Mouse (Mus musculus) macrophage (primary cell): ENCODE data around the gene Tmem120a. TPM values are rescaled to one million over a fixed set of nuclear protein-coding genes. Genes with fewer than 3 reads are reported as not detected.
A peak's percentile ranks its signal among the peaks of the same experiment; 100 is the strongest.

Experiments
- H3K27ac ChIP-seq: fragments of 350-480 bp; formaldehyde crosslinking; 2 replicates; pipeline ENCODE4 v1.9.0; 2021
- H3K36me3 ChIP-seq: fragments of 350-480 bp; formaldehyde crosslinking; 2 replicates; pipeline ENCODE4 v1.9.0; 2021; ENCODE audit errors: inconsistent target
- H3K4me3 ChIP-seq: fragments of 350-480 bp; formaldehyde crosslinking; 2 replicates; pipeline ENCODE4 v1.9.0; 2021; ENCODE audit errors: inconsistent target
- H3K79me2 ChIP-seq: fragments of 350-480 bp; formaldehyde crosslinking; 2 replicates; pipeline ENCODE4 v1.9.0; 2021; ENCODE audit errors: inconsistent target
- WGBS: methylation state at CpG from one replicate; pipeline ENCODE4 v1.1.7; 2026; ENCODE audit warnings: inconsistent platforms; ENCODE audit not compliant: missing documents; 5-methylcytosine and 5-hydroxymethylcytosine counted together
- polyA plus RNA-seq: library from polyadenylated mRNA; stranded (reverse); fragments of 250-400 nt; gene quantifications from 3 replicates; pipeline ENCODE4 v1.2.4, GENCODE M21; 2018; ENCODE audit warnings: inconsistent platforms

Tmem120a gene
- polyA plus RNA-seq, 1 experiment from 2014 or later = 42.6 TPM

DNA sequence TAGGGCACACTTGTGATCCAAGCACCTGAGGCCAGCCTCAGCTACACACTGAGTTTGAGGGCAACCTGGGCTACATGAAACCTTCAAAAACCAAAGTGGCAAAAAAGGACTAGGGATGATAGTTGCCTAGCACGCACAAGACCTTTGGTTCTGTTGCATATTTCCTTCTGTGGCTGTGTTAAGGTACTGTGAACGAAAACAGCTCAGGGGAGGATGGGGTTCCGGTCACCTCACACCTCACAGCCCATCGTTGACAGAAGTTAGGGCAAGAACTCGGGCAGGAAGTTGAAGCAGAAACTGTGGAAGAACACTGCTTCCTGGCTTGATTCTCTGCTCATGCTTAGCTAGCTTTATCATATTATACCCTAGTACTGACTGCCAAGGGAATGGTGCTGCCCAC, 34.5 kb downstream of the Tmem120a start:
- Histone ChIP-seq H3K79me2 (peaks cover 87% of the 10 kb centered on the region), H3K4me3 (no peak overlapping the region), H3K27ac (peak overlapping the region; percentile 97), H3K36me3 (peaks cover 10% of the 10 kb centered on the region; the same call in 1 of the 2 replicates)
- WGBS = 85% methylated on average over 5 of the region's 5 CpGs

DNA sequence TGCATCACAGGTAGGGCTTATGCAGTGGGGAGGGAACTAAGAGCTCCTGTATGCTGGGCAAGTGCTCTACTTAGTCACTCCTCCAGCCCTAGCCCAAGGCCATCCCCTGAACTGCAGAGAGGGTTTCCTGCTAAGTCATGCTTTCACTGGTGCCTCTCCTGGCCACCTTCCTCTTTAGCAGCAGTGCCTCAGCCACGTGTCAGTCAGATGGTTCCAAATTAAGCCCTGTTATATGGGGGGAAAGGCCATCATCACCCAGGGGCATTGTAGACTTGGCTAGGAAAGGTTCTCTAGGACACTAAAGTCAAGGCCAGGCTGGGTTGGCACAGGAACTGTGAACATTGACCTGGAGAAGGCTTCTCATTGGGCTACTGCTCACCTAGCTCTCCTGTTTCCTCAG, 36.4 kb downstream of the Tmem120a start:
- Histone ChIP-seq H3K4me3 (no peak overlapping the region), H3K36me3 (peaks cover 10% of the 10 kb centered on the region; the same call in 1 of the 2 replicates), H3K79me2 (peaks cover 88% of the 10 kb centered on the region), H3K27ac (peak overlapping the region; percentile 98)
- 0% methylated on average over 1 of the region's 1 CpGs for WGBS

DNA sequence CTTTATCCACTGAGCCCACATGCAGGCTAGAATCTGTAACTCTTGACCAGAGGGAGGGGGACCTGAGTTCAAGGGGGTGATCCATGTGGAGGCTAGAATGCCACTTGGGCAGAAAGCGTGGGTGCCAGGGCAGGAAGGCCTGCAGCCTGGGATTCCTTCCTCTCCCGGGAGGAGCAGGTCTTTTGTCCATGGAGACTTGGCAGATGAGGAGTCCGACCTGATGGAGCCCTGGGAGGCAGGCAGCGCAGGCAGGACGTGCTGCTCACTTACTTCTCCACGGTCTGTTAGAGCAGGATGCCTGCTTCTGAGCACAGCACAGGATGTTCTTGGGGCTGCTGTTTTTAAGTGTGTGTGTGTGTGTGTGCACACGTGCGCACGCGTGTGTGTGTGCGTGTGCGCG, 37.2 kb downstream of the Tmem120a start:
- Histone ChIP-seq H3K79me2 (peaks cover 80% of the 10 kb centered on the region), H3K36me3 (peaks cover 10% of the 10 kb centered on the region; the same call in 1 of the 2 replicates), H3K27ac (peak overlapping the region; percentile 98), H3K4me3 (no peak overlapping the region)
- WGBS = 95% methylated on average over 13 of the region's 13 CpGs

DNA sequence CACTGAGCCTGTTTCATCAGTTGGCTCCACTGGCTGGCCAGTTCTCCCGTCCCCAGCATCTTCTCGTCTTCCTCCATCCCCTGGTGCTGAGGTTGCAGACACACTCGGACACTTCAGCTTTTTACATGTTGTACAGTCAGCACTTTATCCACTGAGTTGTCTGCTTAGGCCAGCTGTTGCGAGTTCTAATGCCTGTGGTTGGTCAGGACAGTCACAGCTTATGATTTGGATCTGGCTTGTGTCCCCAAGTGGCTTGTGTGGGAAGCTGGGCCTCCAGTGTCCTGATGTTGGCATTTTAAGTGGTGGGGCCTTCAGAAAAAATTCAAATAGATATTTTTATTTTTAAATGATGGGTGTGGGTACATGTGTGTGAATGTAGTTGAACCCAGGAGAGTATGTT, 38.9 kb downstream of the Tmem120a start:
- 23% methylated on average over 4 of the region's 4 CpGs for WGBS
- no peak overlapping the region for H3K4me3 ChIP-seq
- H3K79me2 ChIP-seq = peaks cover 85% of the 10 kb centered on the region
- H3K36me3 ChIP-seq = peaks cover 22% of the 10 kb centered on the region; the same call in 1 of the 2 replicates
- H3K27ac ChIP-seq = peak overlapping the region; percentile 98

DNA sequence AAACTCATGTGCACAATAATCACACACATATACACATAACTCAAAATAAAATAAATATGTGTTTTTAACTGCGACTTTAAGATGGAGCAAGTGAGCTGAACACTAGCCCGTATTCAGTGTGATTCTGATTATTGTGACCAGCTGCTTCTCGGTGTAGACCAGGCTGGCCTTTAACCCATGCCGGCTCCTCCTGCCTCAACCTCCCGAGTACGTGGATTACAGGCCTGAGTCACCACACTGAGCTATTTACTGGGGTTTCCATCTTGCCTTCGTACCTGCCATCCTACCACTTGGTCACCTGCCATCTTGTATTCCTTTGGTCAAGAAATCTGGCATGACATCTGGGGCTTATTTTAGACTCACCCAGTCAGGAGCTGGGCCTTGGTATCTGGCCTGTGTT, 40.8 kb downstream of the Tmem120a start:
- 95% methylated on average over 7 of the region's 7 CpGs for WGBS
- peaks cover 25% of the 10 kb centered on the region; the same call in 1 of the 2 replicates for H3K36me3 ChIP-seq
- H3K27ac ChIP-seq = peak overlapping the region; percentile 98
- peaks cover 85% of the 10 kb centered on the region for H3K79me2 ChIP-seq
- H3K4me3 ChIP-seq = no peak overlapping the region

DNA sequence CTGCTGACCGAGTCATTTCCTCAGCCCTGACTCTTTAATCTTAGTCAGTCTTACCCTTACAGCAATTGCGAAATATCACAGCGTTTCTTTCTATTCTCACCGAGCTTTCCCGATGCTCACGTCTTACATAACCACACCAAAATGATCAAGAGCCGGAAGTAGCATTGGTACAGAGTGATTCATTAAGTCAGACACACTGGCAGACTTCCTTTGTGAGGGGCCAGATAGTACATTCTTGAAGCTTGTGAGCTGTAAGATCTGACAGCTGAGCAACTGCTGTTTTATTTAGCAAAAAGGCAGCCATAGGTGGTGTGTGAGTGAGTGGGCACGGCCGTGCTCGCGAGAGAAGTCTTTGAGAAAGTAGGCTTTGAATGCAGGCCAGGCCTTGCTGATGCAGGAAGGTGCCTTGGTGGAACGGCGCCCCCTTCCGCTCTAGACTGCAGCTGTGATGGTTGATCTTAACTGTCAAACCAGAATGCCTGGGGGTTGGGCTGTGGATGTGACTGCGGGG, 41.5 kb downstream of the Tmem120a start:
- Histone ChIP-seq H3K4me3 (no peak overlapping the region), H3K79me2 (peaks cover 87% of the 10 kb centered on the region), H3K36me3 (peaks cover 27% of the 10 kb centered on the region; the same call in 1 of the 2 replicates), H3K27ac (peak overlapping the region; percentile 98)
- under 1% methylated on average over 15 of the region's 15 CpGs for WGBS

DNA sequence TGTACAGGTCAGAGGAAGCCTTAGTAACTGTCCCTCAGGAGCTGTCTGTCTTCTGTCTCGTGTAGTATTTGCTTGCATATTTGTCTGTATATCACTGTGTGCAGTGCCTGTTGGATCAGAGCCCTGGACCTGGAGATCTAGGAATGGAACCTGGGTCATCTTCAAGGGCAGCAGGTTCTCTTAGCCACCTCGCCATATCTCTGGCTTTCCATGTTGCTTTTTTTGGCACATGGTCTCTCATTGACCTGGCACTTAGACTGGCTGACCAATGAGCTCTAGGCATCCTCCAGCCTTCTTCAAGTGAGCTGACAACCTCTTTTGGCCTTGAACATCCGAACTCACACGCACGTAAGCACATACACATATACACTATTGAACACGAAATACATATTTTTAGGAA, 42.1 kb downstream of the Tmem120a start:
- WGBS = 44% methylated on average over 6 of the region's 6 CpGs
- Histone ChIP-seq H3K4me3 (no peak overlapping the region), H3K36me3 (peaks cover 33% of the 10 kb centered on the region; the same call in 1 of the 2 replicates), H3K27ac (peak overlapping the region; percentile 98), H3K79me2 (peaks cover 93% of the 10 kb centered on the region)

DNA sequence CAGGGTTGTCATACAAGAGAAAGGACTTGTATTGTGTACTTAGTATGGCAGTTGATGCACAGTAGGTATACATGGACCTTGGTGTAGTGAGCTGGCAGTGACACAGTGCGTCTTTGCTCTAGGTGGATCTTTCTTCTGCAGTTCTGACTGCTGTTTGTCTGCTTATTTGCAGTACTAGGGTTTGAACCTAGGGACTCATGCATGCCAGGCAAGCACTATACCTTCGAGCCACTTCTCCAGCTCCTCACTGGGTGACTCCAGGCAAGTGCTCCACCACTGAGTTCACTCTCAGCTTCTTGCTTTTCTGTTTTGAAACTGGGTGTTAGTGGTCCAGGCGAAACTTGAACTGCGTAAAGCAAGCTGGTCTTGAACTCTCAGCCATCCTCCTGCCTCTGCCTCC, 42.6 kb downstream of the Tmem120a start:
- Histone ChIP-seq H3K27ac (peak overlapping the region; percentile 98), H3K79me2 (peaks cover 93% of the 10 kb centered on the region), H3K4me3 (no peak overlapping the region), H3K36me3 (peaks cover 28% of the 10 kb centered on the region; the same call in 1 of the 2 replicates)
- WGBS = 96% methylated on average over 4 of the region's 4 CpGs

DNA sequence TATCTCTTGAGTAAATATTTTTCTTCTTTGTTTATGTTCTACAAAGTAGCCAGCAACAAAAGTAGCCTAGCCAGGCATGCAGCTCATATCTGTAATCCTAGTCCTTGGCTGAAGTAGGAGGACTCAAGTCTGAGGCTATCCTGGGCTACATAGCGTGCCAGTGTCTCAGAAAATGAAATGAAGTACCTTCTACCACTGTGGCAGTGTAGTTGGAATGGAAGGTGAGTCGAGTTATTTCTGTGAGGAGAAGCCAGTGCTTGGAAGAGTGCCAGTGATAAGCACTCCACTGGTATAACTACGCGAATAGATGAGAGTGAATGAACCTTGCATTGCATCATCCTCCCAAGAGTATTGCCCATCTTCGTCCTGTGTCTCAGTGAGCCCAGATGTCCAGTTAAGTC, 46.5 kb downstream of the Tmem120a start:
- H3K79me2 ChIP-seq = peaks cover 94% of the 10 kb centered on the region
- WGBS = 87% methylated on average over 5 of the region's 5 CpGs
- no peak overlapping the region for H3K4me3 ChIP-seq
- peaks cover 23% of the 10 kb centered on the region; the same call in 1 of the 2 replicates for H3K36me3 ChIP-seq
- no peak overlapping the region for H3K27ac ChIP-seq

DNA sequence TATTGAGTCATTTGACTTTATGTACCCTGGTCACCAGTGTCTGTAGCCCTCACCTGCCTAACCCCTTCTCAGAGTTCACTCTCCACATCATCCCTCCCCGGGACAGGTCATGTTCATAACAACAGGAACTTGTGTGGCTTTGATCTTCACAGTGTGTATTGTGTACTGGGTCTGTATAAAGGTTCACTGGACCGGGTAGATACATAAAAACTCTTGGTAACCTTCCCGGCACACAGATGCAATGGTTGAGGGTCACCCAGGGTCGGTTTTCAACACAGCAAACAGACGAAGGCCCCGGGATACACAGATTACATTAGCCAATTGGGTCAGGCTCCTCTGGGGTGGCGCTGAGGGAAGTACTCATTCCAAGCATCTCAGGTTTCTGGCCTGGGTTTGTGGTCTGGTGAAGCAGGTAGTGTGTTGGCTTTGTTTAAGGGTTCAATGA, 48.9 kb downstream of the Tmem120a start:
- Histone ChIP-seq H3K36me3 (peaks cover 10% of the 10 kb centered on the region; the same call in 1 of the 2 replicates), H3K4me3 (no peak overlapping the region), H3K79me2 (peaks cover 100% of the 10 kb centered on the region), H3K27ac (no peak overlapping the region)
- WGBS = 71% methylated on average over 7 of the region's 7 CpGs

DNA sequence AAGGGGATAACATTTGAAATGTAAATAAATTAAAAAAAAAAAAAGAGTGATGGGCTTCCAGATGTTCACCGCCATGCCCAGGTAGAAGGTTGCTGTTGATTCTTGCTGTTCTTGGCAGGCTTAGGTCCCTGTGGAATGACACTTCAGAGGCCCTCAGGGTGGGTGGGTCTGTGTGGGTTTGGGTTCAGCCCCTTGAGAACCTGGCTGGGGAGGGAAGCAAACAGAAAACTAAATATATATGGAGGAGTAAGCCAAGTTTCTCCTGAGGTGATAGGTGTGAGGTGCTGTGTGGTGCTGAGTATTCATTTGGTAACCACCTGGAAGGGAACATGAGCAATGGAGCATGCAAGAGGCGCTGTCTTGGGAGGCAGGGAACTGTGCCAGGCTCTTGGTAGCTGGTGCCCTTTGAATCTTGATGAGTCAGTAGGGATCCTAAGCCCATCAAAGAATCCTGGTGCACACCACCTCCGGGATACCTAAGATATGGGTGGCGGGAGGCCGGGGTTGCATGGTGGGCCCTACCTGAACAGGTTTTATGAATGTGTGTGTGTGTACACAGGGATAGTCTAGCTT, 50.9 kb downstream of the Tmem120a start:
- peaks cover 8% of the 10 kb centered on the region; the same call in 1 of the 2 replicates for H3K36me3 ChIP-seq
- WGBS = 98% methylated on average over 5 of the region's 5 CpGs
- H3K4me3 ChIP-seq = no peak overlapping the region
- no peak overlapping the region for H3K27ac ChIP-seq
- peaks cover 94% of the 10 kb centered on the region for H3K79me2 ChIP-seq

DNA sequence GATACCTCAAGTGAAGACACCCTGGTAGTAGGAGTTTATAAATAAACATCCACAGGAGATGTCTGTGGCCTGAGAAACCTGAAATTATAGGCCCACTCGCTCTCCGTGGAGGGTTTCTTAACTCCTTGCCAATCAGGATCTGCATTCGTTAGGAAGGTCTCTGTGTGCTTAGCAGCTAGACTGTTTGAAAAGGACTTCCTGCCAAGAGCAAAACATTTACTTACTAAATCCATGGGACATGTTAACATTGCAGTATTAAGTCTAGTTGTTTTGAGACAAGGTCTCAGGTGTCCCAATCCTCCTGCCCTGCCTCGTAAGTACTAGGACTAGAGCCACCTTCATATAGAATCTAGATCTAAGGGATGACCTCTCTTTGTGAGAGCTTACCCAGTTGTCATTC, 53.0 kb downstream of the Tmem120a start:
- H3K4me3 ChIP-seq = peak overlapping the region; percentile 100; the same call in 1 of the 2 replicates
- H3K79me2 ChIP-seq = peaks cover 73% of the 10 kb centered on the region
- H3K36me3 ChIP-seq = no peaks in the 10 kb centered on the region; the same call in 1 of the 2 replicates
- no peak overlapping the region for H3K27ac ChIP-seq
- WGBS = 69% methylated on average over 4 of the region's 4 CpGs

DNA sequence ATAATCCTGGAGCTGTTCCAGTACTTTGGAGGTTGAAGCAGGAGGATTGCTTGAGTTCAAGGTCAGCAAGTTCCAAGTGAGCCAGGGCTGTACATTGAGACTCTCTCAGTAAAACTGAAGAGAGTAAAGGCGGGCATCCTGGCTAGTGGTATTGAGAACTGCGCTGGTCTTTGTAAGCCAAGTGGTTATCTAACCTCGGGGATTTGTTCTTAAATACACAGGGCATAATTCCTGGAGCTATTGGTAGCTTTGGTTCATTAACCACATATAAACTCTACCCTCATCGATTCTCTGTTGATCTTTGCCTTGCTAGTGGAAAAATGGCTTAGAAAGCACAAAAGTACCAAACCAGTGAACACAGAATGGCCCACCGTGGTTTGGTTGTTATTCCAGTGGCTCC, 53.8 kb downstream of the Tmem120a start:
- Histone ChIP-seq H3K4me3 (peak overlapping the region; percentile 100), H3K79me2 (peaks cover 64% of the 10 kb centered on the region), H3K27ac (peak overlapping the region; percentile 89), H3K36me3 (no peaks in the 10 kb centered on the region; the same call in 1 of the 2 replicates)
- 78% methylated on average over 5 of the region's 5 CpGs for WGBS
